Mouse (Mus musculus) liver, embryonic 14.5 days (tissue): ENCODE data around the gene Mrpl11. TPM values are rescaled to one million over a fixed set of nuclear protein-coding genes. Genes with fewer than 3 reads are reported as not detected.

Experiments
- ATAC-seq: fragments of 200-750 bp; cut with Nextera tagmentation; 2 replicates; pipeline ENCODE4 v1.8.0; 2017; ENCODE audit warnings: moderate number of reproducible peaks, mild to moderate bottlenecking, moderate library complexity; ENCODE audit not compliant: insufficient read depth
- DNase-seq, 3 experiments: peaks; one replicate each; pipeline ENCODE4 v3.0.0-alpha.2; 2012 to 2013; ENCODE audit warnings: low read depth in 3 of 3, low spot score in 3 of 3
- H3K27ac ChIP-seq: fragments of 300-500 bp; sonication (generic); 2 replicates; pipeline ENCODE4 v1.5.1; 2014; ENCODE audit warnings: moderate library complexity, mild to moderate bottlenecking, control low read depth, inconsistent platforms
- H3K27me3 ChIP-seq: fragments of 300-500 bp; sonication (generic); 2 replicates; pipeline ENCODE4 v1.6.1; 2014; ENCODE audit warnings: mild to moderate bottlenecking, low read length, moderate library complexity; ENCODE audit not compliant: control insufficient read depth, insufficient read depth
- H3K36me3 ChIP-seq: fragments of 300-500 bp; sonication (generic); replicated peaks from 2 replicates; pipeline ENCODE4 v1.6.1; 2014; ENCODE audit warnings: low read depth; ENCODE audit not compliant: control insufficient read depth, insufficient read depth
- H3K4me1 ChIP-seq, 2 experiments: fragments of 200-500 bp in 1 of 2; fragments of 300-500 bp in 1 of 2; sonication (generic) in 1 of 2; replicated peaks; 2 replicates each; pipeline ENCODE4 v1.6.1; 2012 to 2014; ENCODE audit warnings: antibody characterized with exemption in 1 of 2, inconsistent platforms in 1 of 2, low read length in 1 of 2; ENCODE audit not compliant: control insufficient read depth in 2 of 2, insufficient read depth in 2 of 2
- H3K4me2 ChIP-seq: fragments of 300-500 bp; sonication (generic); 2 replicates; pipeline ENCODE4 v1.6.1; 2014; ENCODE audit warnings: low read depth, mild to moderate bottlenecking, control low read depth, moderate library complexity
- H3K4me3 ChIP-seq, 2 experiments: fragments of 200-500 bp in 1 of 2; fragments of 300-500 bp in 1 of 2; sonication (generic) in 1 of 2; 2 replicates each; pipeline ENCODE4 v1.5.1; 2012 to 2014; ENCODE audit warnings: low read depth in 2 of 2, low read length in 2 of 2, mild to moderate bottlenecking in 2 of 2, control low read depth in 1 of 2, inconsistent platforms in 1 of 2, moderate library complexity in 1 of 2; ENCODE audit not compliant: insufficient read depth in 1 of 2
- H3K9ac ChIP-seq: fragments of 300-500 bp; sonication (generic); replicated peaks from 2 replicates; pipeline ENCODE4 v1.6.1; 2014; ENCODE audit warnings: mild to moderate bottlenecking, control low read depth, moderate library complexity
- H3K9me3 ChIP-seq: fragments of 300-500 bp; sonication (generic); 2 replicates; pipeline ENCODE4 v1.6.1; 2016; ENCODE audit warnings: low read length, mixed read lengths; ENCODE audit not compliant: control insufficient read depth
- CTCF ChIP-seq: IDR thresholded peaks from 2 replicates; pipeline ENCODE4 v1.5.1; 2016; ENCODE audit warnings: antibody characterized with exemption, low read depth, control low read depth
- EP300 ChIP-seq: IDR thresholded peaks from 2 replicates; pipeline ENCODE4 v1.6.1; 2016; ENCODE audit warnings: antibody characterized with exemption, low read depth
- WGBS: fragments of 180-500 bp; shearing (Covaris S2); extraction: QIAGEN DNeasy Blood & Tissue Kit; methylation state at CpG from one replicate; pipeline ENCODE4 v1.1.7; 2014; ENCODE audit not compliant: insufficient replicate concordance; 5-methylcytosine and 5-hydroxymethylcytosine counted together
- polyA plus RNA-seq, 2 experiments: library from polyadenylated mRNA; depleted of rRNA in 1 of 2; stranded (reverse) in 1 of 2; unstranded in 1 of 2; fragments of >200 nt; fragmentation: Nextera tagmentation in 1 of 2; extraction: Ambion mirVana in 1 of 2; gene quantifications; 2 replicates each; pipeline versions ENCODE4 v1.2.1 to v1.2.3; 2012 to 2014

The Mrpl11 gene
- polyA plus RNA-seq, 2 experiments = 31.8 to 66.2 TPM

DNA sequence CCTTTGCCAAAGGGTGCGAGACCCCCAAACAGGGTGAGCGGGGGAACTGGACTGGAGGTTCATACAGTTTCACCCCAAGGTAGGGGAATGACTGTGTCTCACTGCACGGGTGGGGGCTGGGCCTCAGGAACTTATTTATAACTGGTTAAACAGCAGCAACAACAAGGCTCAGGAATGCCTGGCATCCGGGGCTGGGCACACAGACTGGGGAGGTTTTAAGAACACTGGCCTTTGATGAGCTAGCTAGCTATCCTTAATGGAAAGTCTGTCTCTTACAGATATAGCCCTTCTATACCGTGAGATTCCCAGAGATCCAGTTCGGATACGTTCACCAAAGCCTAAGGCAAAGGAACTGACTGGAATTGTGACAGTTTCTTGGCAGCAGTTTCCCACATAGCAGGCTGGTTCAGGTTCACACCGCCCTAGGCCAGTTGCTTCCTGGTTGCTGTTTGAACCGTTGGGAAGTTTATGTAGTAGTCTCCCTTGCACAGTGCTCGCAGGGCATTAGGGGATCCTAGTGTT, 54.3 kb downstream of the Mrpl11 start:
- H3K4me1 ChIP-seq = no peaks in the 10 kb centered on the region
- no peaks in the 10 kb centered on the region for H3K27me3 ChIP-seq
- no peak overlapping the region for H3K9ac ChIP-seq
- WGBS = 35% methylated on average over 10 of the region's 10 CpGs
- no peaks in the 10 kb centered on the region for H3K36me3 ChIP-seq
- H3K9me3 ChIP-seq = no peaks in the 10 kb centered on the region
- no peak overlapping the region for H3K4me3 ChIP-seq
- no peak for TF ChIP-seq CTCF
- TF ChIP-seq EP300 = no peak
- H3K4me2 ChIP-seq = no peak overlapping the region
- DNase-seq (no peak), ATAC-seq (no peak)
- H3K27ac ChIP-seq = no peak overlapping the region

Other genes with a start within 250 kb of the Mrpl11 start
- 3.3 and 3.4 TPM in 2 replicates for gene Rbm4b, start 205.7 kb upstream of the Mrpl11 start, polyA plus RNA-seq (2012; rRNA removed)
- gene Rbm4b, start 205.7 kb upstream of the Mrpl11 start, polyA plus RNA-seq (2014; fragmentation: Nextera tagmentation; extraction: Ambion mirVana) = 8.4 and 9.5 TPM in 2 replicates
- gene Rbm4, start 168.2 kb upstream of the Mrpl11 start, polyA plus RNA-seq (2012; rRNA removed) = 23.8 and 27.9 TPM in 2 replicates
- gene Rbm4, start 168.2 kb upstream of the Mrpl11 start, polyA plus RNA-seq (2014; fragmentation: Nextera tagmentation; extraction: Ambion mirVana) = 22.1 and 24.3 TPM in 2 replicates
- 10.7 and 15.1 TPM in 2 replicates for gene Gm21992, start 150.5 kb upstream of the Mrpl11 start, polyA plus RNA-seq (2012; rRNA removed)
- 8.6 and 9.5 TPM in 2 replicates for gene Gm21992, start 150.5 kb upstream of the Mrpl11 start, polyA plus RNA-seq (2014; fragmentation: Nextera tagmentation; extraction: Ambion mirVana)
- gene Rbm14, start 150.5 kb upstream of the Mrpl11 start, polyA plus RNA-seq (2012; rRNA removed) = 23.9 and 27.1 TPM in 2 replicates
- 30.3 and 35.7 TPM in 2 replicates for gene Rbm14, start 150.5 kb upstream of the Mrpl11 start, polyA plus RNA-seq (2014; fragmentation: Nextera tagmentation; extraction: Ambion mirVana)
- 24.0 and 38.1 TPM in 2 replicates for gene Ccs, start 122.8 kb upstream of the Mrpl11 start, polyA plus RNA-seq (2012; rRNA removed)
- 35.4 and 41.2 TPM in 2 replicates for gene Ccs, start 122.8 kb upstream of the Mrpl11 start, polyA plus RNA-seq (2014; fragmentation: Nextera tagmentation; extraction: Ambion mirVana)
- 0.01 and 0.02 TPM in 2 replicates for gene Ccdc87, start 122.8 kb upstream of the Mrpl11 start, polyA plus RNA-seq (2012; rRNA removed)
- not detected in 2 replicates for gene Ccdc87, start 122.8 kb upstream of the Mrpl11 start, polyA plus RNA-seq (2014; fragmentation: Nextera tagmentation; extraction: Ambion mirVana)
- 18.5 and 20.8 TPM in 2 replicates for gene Ctsf, start 107.0 kb upstream of the Mrpl11 start, polyA plus RNA-seq (2012; rRNA removed)
- 30.6 and 32.8 TPM in 2 replicates for gene Ctsf, start 107.0 kb upstream of the Mrpl11 start, polyA plus RNA-seq (2014; fragmentation: Nextera tagmentation; extraction: Ambion mirVana)
- 0.18 and 0.33 TPM in 2 replicates for gene Actn3, start 84.2 kb upstream of the Mrpl11 start, polyA plus RNA-seq (2012; rRNA removed)
- 0.28 TPM in 2 replicates for gene Actn3, start 84.2 kb upstream of the Mrpl11 start, polyA plus RNA-seq (2014; fragmentation: Nextera tagmentation; extraction: Ambion mirVana)
- 16.5 and 17.2 TPM in 2 replicates for gene Zdhhc24, start 83.5 kb upstream of the Mrpl11 start, polyA plus RNA-seq (2012; rRNA removed)
- 6.8 and 6.9 TPM in 2 replicates for gene Zdhhc24, start 83.5 kb upstream of the Mrpl11 start, polyA plus RNA-seq (2014; fragmentation: Nextera tagmentation; extraction: Ambion mirVana)
- 1.2 TPM in 2 replicates for gene Bbs1, start 55.5 kb upstream of the Mrpl11 start, polyA plus RNA-seq (2012; rRNA removed)
- 0.27 and 0.82 TPM in 2 replicates for gene Bbs1, start 55.5 kb upstream of the Mrpl11 start, polyA plus RNA-seq (2014; fragmentation: Nextera tagmentation; extraction: Ambion mirVana)
- 22.4 and 28.0 TPM in 2 replicates for gene Dpp3, start 33.9 kb upstream of the Mrpl11 start, polyA plus RNA-seq (2012; rRNA removed)
- gene Dpp3, start 33.9 kb upstream of the Mrpl11 start, polyA plus RNA-seq (2014; fragmentation: Nextera tagmentation; extraction: Ambion mirVana) = 37.0 and 39.9 TPM in 2 replicates
- gene Peli3, start 19.0 kb upstream of the Mrpl11 start, polyA plus RNA-seq (2012; rRNA removed) = 0.03 and 0.06 TPM in 2 replicates
- gene Peli3, start 19.0 kb upstream of the Mrpl11 start, polyA plus RNA-seq (2014; fragmentation: Nextera tagmentation; extraction: Ambion mirVana) = 0.24 TPM in 1 of 2 replicates, not detected in the other
- gene Npas4, start 28.2 kb downstream of the Mrpl11 start, polyA plus RNA-seq (2012; rRNA removed) = 0.11 and 0.12 TPM in 2 replicates
- not detected in 2 replicates for gene Npas4, start 28.2 kb downstream of the Mrpl11 start, polyA plus RNA-seq (2014; fragmentation: Nextera tagmentation; extraction: Ambion mirVana)
- gene Slc29a2, start 61.7 kb downstream of the Mrpl11 start, polyA plus RNA-seq (2012; rRNA removed) = 2.5 and 3.8 TPM in 2 replicates
- gene Slc29a2, start 61.7 kb downstream of the Mrpl11 start, polyA plus RNA-seq (2014; fragmentation: Nextera tagmentation; extraction: Ambion mirVana) = 0.76 and 0.96 TPM in 2 replicates
- gene B4gat1, start 76.7 kb downstream of the Mrpl11 start, polyA plus RNA-seq (2012; rRNA removed) = 3.4 and 4.2 TPM in 2 replicates
- gene B4gat1, start 76.7 kb downstream of the Mrpl11 start, polyA plus RNA-seq (2014; fragmentation: Nextera tagmentation; extraction: Ambion mirVana) = 6.5 TPM in 2 replicates
- gene AC124502.3, start 76.7 kb downstream of the Mrpl11 start, polyA plus RNA-seq (2012; rRNA removed) = 0.19 and 0.29 TPM in 2 replicates
- 0.13 and 0.59 TPM in 2 replicates for gene AC124502.3, start 76.7 kb downstream of the Mrpl11 start, polyA plus RNA-seq (2014; fragmentation: Nextera tagmentation; extraction: Ambion mirVana)
- 17.3 and 19.9 TPM in 2 replicates for gene Brms1, start 79.2 kb downstream of the Mrpl11 start, polyA plus RNA-seq (2012; rRNA removed)
- 24.5 and 26.4 TPM in 2 replicates for gene Brms1, start 79.2 kb downstream of the Mrpl11 start, polyA plus RNA-seq (2014; fragmentation: Nextera tagmentation; extraction: Ambion mirVana)
- gene Rin1, start 88.3 kb downstream of the Mrpl11 start, polyA plus RNA-seq (2012; rRNA removed) = 0.42 and 0.54 TPM in 2 replicates
- 0.13 and 0.28 TPM in 2 replicates for gene Rin1, start 88.3 kb downstream of the Mrpl11 start, polyA plus RNA-seq (2014; fragmentation: Nextera tagmentation; extraction: Ambion mirVana)
- 1.7 and 2.0 TPM in 2 replicates for gene Cd248, start 105.9 kb downstream of the Mrpl11 start, polyA plus RNA-seq (2012; rRNA removed)
- 2.8 and 3.4 TPM in 2 replicates for gene Cd248, start 105.9 kb downstream of the Mrpl11 start, polyA plus RNA-seq (2014; fragmentation: Nextera tagmentation; extraction: Ambion mirVana)
- gene Tmem151a, start 123.4 kb downstream of the Mrpl11 start, polyA plus RNA-seq (2012; rRNA removed) = 0.18 and 0.21 TPM in 2 replicates
- gene Tmem151a, start 123.4 kb downstream of the Mrpl11 start, polyA plus RNA-seq (2014; fragmentation: Nextera tagmentation; extraction: Ambion mirVana) = 0.25 and 0.28 TPM in 2 replicates
- 34.7 and 37.0 TPM in 2 replicates for gene Yif1a, start 126.4 kb downstream of the Mrpl11 start, polyA plus RNA-seq (2012; rRNA removed)
- gene Yif1a, start 126.4 kb downstream of the Mrpl11 start, polyA plus RNA-seq (2014; fragmentation: Nextera tagmentation; extraction: Ambion mirVana) = 58.6 and 60.0 TPM in 2 replicates
- 0.63 and 1.0 TPM in 2 replicates for gene Cnih2, start 136.4 kb downstream of the Mrpl11 start, polyA plus RNA-seq (2012; rRNA removed)
- gene Cnih2, start 136.4 kb downstream of the Mrpl11 start, polyA plus RNA-seq (2014; fragmentation: Nextera tagmentation; extraction: Ambion mirVana) = 0.50 and 0.73 TPM in 2 replicates
- 50.6 and 58.8 TPM in 2 replicates for gene Rab1b, start 144.9 kb downstream of the Mrpl11 start, polyA plus RNA-seq (2012; rRNA removed)
- gene Rab1b, start 144.9 kb downstream of the Mrpl11 start, polyA plus RNA-seq (2014; fragmentation: Nextera tagmentation; extraction: Ambion mirVana) = 76.2 and 84.8 TPM in 2 replicates
- 2.3 and 3.5 TPM in 2 replicates for gene Klc2, start 156.4 kb downstream of the Mrpl11 start, polyA plus RNA-seq (2012; rRNA removed)
- 1.3 and 1.6 TPM in 2 replicates for gene Klc2, start 156.4 kb downstream of the Mrpl11 start, polyA plus RNA-seq (2014; fragmentation: Nextera tagmentation; extraction: Ambion mirVana)